Mouse (Mus musculus) bone marrow, adult 2 months (tissue): Measurements from ENCODE around the gene Aadac.

Source experiments
- CTCF ChIP-seq: fragments of 200-500 bp; IDR thresholded peaks from 2 replicates; pipeline ENCODE4 v1.5.1; 2011; ENCODE audit warnings: low read length, control low read depth; ENCODE audit not compliant: control insufficient read depth, insufficient read depth
- POLR2A ChIP-seq: fragments of 200-500 bp; IDR thresholded peaks from 2 replicates; pipeline ENCODE4 v1.6.1; 2011; ENCODE audit warnings: low read depth, mild to moderate bottlenecking, control low read depth, low read length, borderline replicate concordance; ENCODE audit not compliant: control insufficient read depth

DNA sequence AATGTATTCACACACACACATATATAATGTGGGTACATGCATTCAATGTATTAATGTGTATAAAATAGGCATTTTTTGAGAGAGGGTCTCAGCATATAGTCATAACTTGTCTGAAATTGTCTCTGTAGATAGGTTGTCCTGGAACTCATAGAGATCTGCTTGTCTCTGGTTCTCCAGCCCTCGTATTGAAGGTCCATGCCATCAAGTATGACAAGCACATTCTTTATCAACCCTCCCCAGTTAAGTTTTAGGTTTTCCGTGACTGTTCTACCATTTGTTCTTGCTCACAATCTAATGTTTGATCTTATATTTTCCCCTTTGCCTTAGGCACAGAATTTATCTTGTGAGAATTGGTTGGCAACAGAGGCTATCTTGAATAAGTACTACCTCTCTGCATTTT, 60.2 kb downstream of the Aadac start:
- TF ChIP-seq POLR2A (no peak), CTCF (no peak)
